Mouse (Mus musculus): ENCODE results near the gene Itfg2. TPM values are rescaled to one million over a fixed set of nuclear protein-coding genes. Genes with fewer than 3 reads are reported as not detected.

Gene Itfg2
- total and polyA plus RNA-seq, 3 experiments, result 16.6 to 44.8 TPM; not detected in 1

DNA sequence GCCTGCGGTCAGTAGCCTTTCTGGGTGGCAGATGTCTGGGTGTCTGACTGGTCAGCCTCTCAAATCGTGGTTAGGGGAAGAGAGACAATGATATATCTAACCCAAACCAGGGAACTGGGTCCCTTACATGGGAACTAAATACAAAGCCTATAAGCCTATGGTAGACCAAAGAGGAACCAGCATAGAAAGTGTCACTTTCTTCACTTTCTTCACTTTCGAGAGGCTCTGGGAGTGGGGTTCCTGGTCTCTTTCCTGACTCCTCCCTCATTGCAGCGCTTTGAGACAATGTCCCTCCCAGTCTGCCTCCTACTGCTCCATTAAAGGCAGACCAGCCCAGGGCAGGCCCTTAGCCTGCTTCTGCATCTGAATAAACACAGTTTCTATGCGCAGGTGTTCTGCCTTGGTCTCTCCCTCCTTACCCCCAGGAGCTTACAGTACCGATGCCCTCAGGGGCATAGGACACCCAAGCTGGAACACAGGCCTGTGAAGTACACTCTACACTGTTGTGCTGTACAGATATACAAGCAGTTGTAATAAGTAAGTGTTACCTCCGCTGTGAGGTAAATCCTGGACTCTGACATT, 16.1 kb downstream of the Itfg2 start:
- no peak overlapping the region for H3K4me3 ChIP-seq (ENCODE audit: control insufficient read depth in 1 of 2, insufficient read depth in 1 of 2, low read depth in 2 of 2, low read length in 2 of 2)
- H3K4me1 ChIP-seq (ENCODE audit: control insufficient read depth in 1 of 2, insufficient read depth in 2 of 2, low read length in 2 of 2), result no peaks in the 10 kb centered on the region
- no peaks in the 10 kb centered on the region for H3K79me2 ChIP-seq (ENCODE audit: control insufficient read depth, insufficient read depth, low read length, poor library complexity)
- DNase-seq (ENCODE audit: low read depth, low spot score), result no peak
- H3K9me3 ChIP-seq (replicated peaks; ENCODE audit: insufficient read depth, low read length), result no peaks in the 10 kb centered on the region
- H3K27ac ChIP-seq (ENCODE audit: control insufficient read depth, low read depth, low read length), result no peak overlapping the region
- H3K9ac ChIP-seq (ENCODE audit: control insufficient read depth, low read depth, low read length, poor library complexity, severe bottlenecking), result no peak overlapping the region
- H3K27me3 ChIP-seq (ENCODE audit: control insufficient read depth in 1 of 2, insufficient read depth in 2 of 2, low read length in 2 of 2), result no peaks in the 10 kb centered on the region
- H3K36me3 ChIP-seq (ENCODE audit: control insufficient read depth in 1 of 2, insufficient read depth in 2 of 2, low read length in 2 of 2), result no peaks in the 10 kb centered on the region
- TF ChIP-seq MAFK (IDR thresholded peaks at IDR 0.05; ENCODE audit: borderline replicate concordance, low read depth, low read length), result no peak
- TF ChIP-seq KAT2A (conservative IDR thresholded peaks at IDR 0.05; ENCODE audit: low read depth, low read length), result no peak
- TF ChIP-seq ZMIZ1 (IDR thresholded peaks at IDR 0.05; ENCODE audit: low read depth, low read length), result no peak
- no peak for TF ChIP-seq GABPA (IDR thresholded peaks at IDR 0.05; ENCODE audit: low read depth, low read length)
- TF ChIP-seq ZC3H11A (IDR thresholded peaks at IDR 0.05; ENCODE audit: low read depth, low read length), result no peak
- no peak for TF ChIP-seq JUND (IDR thresholded peaks at IDR 0.05; ENCODE audit: low read depth, low read length)
- TF ChIP-seq ZKSCAN1 (IDR thresholded peaks at IDR 0.05; ENCODE audit: low read depth, low read length), result no peak
- TF ChIP-seq E2F4 (IDR thresholded peaks at IDR 0.05; ENCODE audit: borderline replicate concordance, low read depth, low read length), result no peak
- TF ChIP-seq CTCF (IDR thresholded peaks at IDR 0.05 in 2 of 3, conservative IDR thresholded peaks at IDR 0.05 in 1 of 3; ENCODE audit: control insufficient read depth in 1 of 3, insufficient read depth in 1 of 3, low read depth in 2 of 3, low read length in 3 of 3, poor library complexity in 1 of 3, severe bottlenecking in 1 of 3), result no peak
- no peak for TF ChIP-seq TAL1 (IDR thresholded peaks at IDR 0.05; ENCODE audit: low read length)
- no peak for TF ChIP-seq TCF12 (IDR thresholded peaks at IDR 0.05; ENCODE audit: low read depth, low read length)
- no peak for TF ChIP-seq RCOR1 (IDR thresholded peaks at IDR 0.05; ENCODE audit: low read depth, low read length)
- no peak for TF ChIP-seq NELFE (IDR thresholded peaks at IDR 0.05; ENCODE audit: low read depth, low read length)
- TF ChIP-seq GATA1 (IDR thresholded peaks at IDR 0.05; ENCODE audit: low read depth, low read length), result no peak
- no peak for TF ChIP-seq POLR2AphosphoS2 (IDR thresholded peaks at IDR 0.05; ENCODE audit: low read length)

DNA sequence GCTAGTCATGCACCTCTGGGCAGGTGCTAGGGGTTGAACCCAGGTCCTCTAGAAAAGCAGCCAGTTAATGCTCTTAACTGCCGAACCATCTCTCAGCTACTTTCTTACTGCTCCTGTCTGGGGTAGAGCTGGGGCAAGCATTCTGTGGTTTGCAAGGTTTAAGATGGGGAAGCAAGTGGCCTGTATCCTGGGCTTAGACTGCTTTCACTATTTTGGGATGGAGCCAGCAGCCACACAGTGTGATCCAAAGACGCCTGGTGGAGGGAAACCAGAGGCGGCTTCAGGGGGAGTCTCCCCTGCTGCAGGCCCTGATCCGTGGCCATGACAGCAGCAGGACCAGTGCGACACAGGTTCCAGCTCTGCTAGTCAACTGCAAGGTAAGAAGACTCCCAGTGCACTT, 20.0 kb downstream of the Itfg2 start:
- no peaks in the 10 kb centered on the region for H3K27me3 ChIP-seq (ENCODE audit: control insufficient read depth in 1 of 2, insufficient read depth in 2 of 2, low read length in 2 of 2)
- H3K9me3 ChIP-seq (replicated peaks; ENCODE audit: insufficient read depth, low read length), result no peaks in the 10 kb centered on the region
- H3K4me3 ChIP-seq (ENCODE audit: control insufficient read depth in 1 of 2, insufficient read depth in 1 of 2, low read depth in 2 of 2, low read length in 2 of 2), result no peak overlapping the region
- H3K9ac ChIP-seq (ENCODE audit: control insufficient read depth, low read depth, low read length, poor library complexity, severe bottlenecking), result no peak overlapping the region
- H3K27ac ChIP-seq (ENCODE audit: control insufficient read depth, low read depth, low read length), result no peak overlapping the region
- no peaks in the 10 kb centered on the region for H3K79me2 ChIP-seq (ENCODE audit: control insufficient read depth, insufficient read depth, low read length, poor library complexity)
- TF ChIP-seq EP300 (IDR thresholded peaks at IDR 0.05; ENCODE audit: low read depth in 1 of 2, low read length in 2 of 2) (no peak), TCF12 (IDR thresholded peaks at IDR 0.05; ENCODE audit: low read depth, low read length) (no peak), RCOR1 (IDR thresholded peaks at IDR 0.05; ENCODE audit: low read depth, low read length) (no peak), ETS1 (IDR thresholded peaks at IDR 0.05; ENCODE audit: low read depth, low read length) (no peak), KAT2A (conservative IDR thresholded peaks at IDR 0.05; ENCODE audit: low read depth, low read length) (no peak), SMC3 (IDR thresholded peaks at IDR 0.05; ENCODE audit: low read depth, low read length) (no peak), CHD2 (IDR thresholded peaks at IDR 0.05; ENCODE audit: low read length) (no peak), MEF2A (IDR thresholded peaks at IDR 0.05; ENCODE audit: extremely low read depth, insufficient replicate concordance, low read depth, low read length, poor library complexity, severe bottlenecking) (no peak), POLR2AphosphoS5 (IDR thresholded peaks at IDR 0.05; ENCODE audit: borderline replicate concordance, low read depth, low read length) (no peak), MAZ (IDR thresholded peaks at IDR 0.05; ENCODE audit: low read depth, low read length) (no peak), MAFK (IDR thresholded peaks at IDR 0.05; ENCODE audit: borderline replicate concordance, low read depth, low read length) (no peak), MAX (IDR thresholded peaks at IDR 0.05; ENCODE audit: low read length) (no peak), ZKSCAN1 (IDR thresholded peaks at IDR 0.05; ENCODE audit: low read depth, low read length) (no peak), JUND (IDR thresholded peaks at IDR 0.05; ENCODE audit: low read depth, low read length) (no peak), E2F4 (IDR thresholded peaks at IDR 0.05; ENCODE audit: borderline replicate concordance, low read depth, low read length) (no peak), TAL1 (IDR thresholded peaks at IDR 0.05; ENCODE audit: low read length) (no peak), GABPA (IDR thresholded peaks at IDR 0.05; ENCODE audit: low read depth, low read length) (no peak), UBTF (IDR thresholded peaks at IDR 0.05; ENCODE audit: borderline replicate concordance, insufficient read depth, low read depth, low read length) (no peak), CHD1 (IDR thresholded peaks at IDR 0.05; ENCODE audit: low read depth, low read length) (no peak)
- no peaks in the 10 kb centered on the region for H3K36me3 ChIP-seq (ENCODE audit: control insufficient read depth in 1 of 2, insufficient read depth in 2 of 2, low read length in 2 of 2)
- no peaks in the 10 kb centered on the region for H3K4me1 ChIP-seq (ENCODE audit: control insufficient read depth in 1 of 2, insufficient read depth in 2 of 2, low read length in 2 of 2)
- no peak for DNase-seq (ENCODE audit: low read depth, low spot score)

Data from MEL (cell line).